Mouse (Mus musculus) adrenal gland, postnatal 10 days (tissue): Measurements from ENCODE around the gene Prpf39. TPM values are rescaled to one million over a fixed set of nuclear protein-coding genes. Genes with fewer than 3 reads are reported as not detected.

Experiments
- total RNA-seq, 2 experiments: library from RNA; stranded (reverse); gene quantifications; 2 replicates each; pipeline ENCODE4 v1.2.3; 2021

Gene Prpf39
- total RNA-seq, 2 experiments from 2014 or later: 26.1 to 42.4 TPM

Other genes starting within 250 kb of the Prpf39 start
- 1 to 10 TPM; 5.1 to 5.8 TPM for gene Gm527, start 118.4 kb upstream of the Prpf39 start, total RNA-seq
- 10 to 100 TPM; 11.2 to 13.3 TPM for gene Klhl28, start 70.8 kb upstream of the Prpf39 start, total RNA-seq
- 10 to 100 TPM; 23.0 to 28.4 TPM for gene Togaram1, start 70.5 kb upstream of the Prpf39 start, total RNA-seq
- gene Fkbp3, start 37.7 kb downstream of the Prpf39 start, total RNA-seq: 100 to 1,000 TPM in 1 of 2 experiments, 10 to 100 TPM in 1; 99.9 to 125 TPM
- 10 to 100 TPM; 10.3 to 10.9 TPM for gene Fancm, start 39.3 kb downstream of the Prpf39 start, total RNA-seq
- 1 to 10 TPM; 4.8 to 7.4 TPM for gene Mis18bp1, start 136.3 kb downstream of the Prpf39 start, total RNA-seq
- not detected for gene Wdr20rt, start 189.2 kb downstream of the Prpf39 start, total RNA-seq